Mouse (Mus musculus): ENCODE data around the gene Glb1l3. TPM values are rescaled to one million over a fixed set of nuclear protein-coding genes. Genes with fewer than 3 reads are reported as not detected.

Gene Glb1l3
- polyA plus RNA-seq, 1 experiment from 2014 or later = not detected

Other genes with a start within 250 kb of the Glb1l3 start
- 7.3 and 8.6 TPM in 2 replicates for gene B3gat1, start 127.2 kb downstream of the Glb1l3 start, polyA plus RNA-seq (2014; fragmentation: Nextera tagmentation; extraction: Ambion mirVana)
- 3.7 and 4.5 TPM in 2 replicates for gene Glb1l2, start 54.4 kb downstream of the Glb1l3 start, polyA plus RNA-seq (2014; fragmentation: Nextera tagmentation; extraction: Ambion mirVana)
- gene Gm1110, start 62.2 kb upstream of the Glb1l3 start, polyA plus RNA-seq (2014; fragmentation: Nextera tagmentation; extraction: Ambion mirVana) = not detected in 2 replicates
- 32.8 and 34.3 TPM in 2 replicates for gene Acad8, start 138.7 kb upstream of the Glb1l3 start, polyA plus RNA-seq (2014; fragmentation: Nextera tagmentation; extraction: Ambion mirVana)
- 164 and 165 TPM in 2 replicates for gene Thyn1, start 138.8 kb upstream of the Glb1l3 start, polyA plus RNA-seq (2014; fragmentation: Nextera tagmentation; extraction: Ambion mirVana)
- gene Vps26b, start 169.2 kb upstream of the Glb1l3 start, polyA plus RNA-seq (2014; fragmentation: Nextera tagmentation; extraction: Ambion mirVana) = 55.9 and 64.2 TPM in 2 replicates
- 31.8 and 38.7 TPM in 2 replicates for gene Ncapd3, start 169.3 kb upstream of the Glb1l3 start, polyA plus RNA-seq (2014; fragmentation: Nextera tagmentation; extraction: Ambion mirVana)